Mouse (Mus musculus) cerebellum, adult 9-11 months (tissue): Measurements from ENCODE around the gene Fscn2.
"Not testable (repeated sequence)": the region's sequence is repeated elsewhere in the genome, so short reads cannot be mapped to it uniquely, and the experiment has no call there.

Experiments used
- DNase-seq: peaks from one replicate; pipeline ENCODE4 v3.0.0; 2022

The Fscn2 gene

DNA sequence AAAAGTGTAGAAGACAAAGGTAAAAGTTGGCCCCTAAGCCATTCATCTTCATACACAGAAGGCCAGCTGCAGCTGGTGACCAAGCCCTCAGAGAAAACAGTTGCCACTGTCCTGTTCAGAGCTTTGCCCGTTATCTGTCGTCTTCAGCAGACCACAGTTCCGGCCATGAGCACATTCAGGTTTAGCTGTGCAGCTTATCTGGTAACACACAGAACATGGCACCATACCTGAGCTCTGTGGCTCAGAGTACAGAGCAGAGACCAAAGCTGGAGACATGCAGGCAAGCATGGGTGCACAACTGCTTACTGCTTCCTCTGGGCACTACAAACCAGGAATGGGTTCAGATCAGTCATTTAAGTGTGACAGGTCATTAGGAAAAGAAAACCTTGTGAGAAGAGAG, 44.5 kb downstream of the Fscn2 start:
- DNase-seq, result no peak

DNA sequence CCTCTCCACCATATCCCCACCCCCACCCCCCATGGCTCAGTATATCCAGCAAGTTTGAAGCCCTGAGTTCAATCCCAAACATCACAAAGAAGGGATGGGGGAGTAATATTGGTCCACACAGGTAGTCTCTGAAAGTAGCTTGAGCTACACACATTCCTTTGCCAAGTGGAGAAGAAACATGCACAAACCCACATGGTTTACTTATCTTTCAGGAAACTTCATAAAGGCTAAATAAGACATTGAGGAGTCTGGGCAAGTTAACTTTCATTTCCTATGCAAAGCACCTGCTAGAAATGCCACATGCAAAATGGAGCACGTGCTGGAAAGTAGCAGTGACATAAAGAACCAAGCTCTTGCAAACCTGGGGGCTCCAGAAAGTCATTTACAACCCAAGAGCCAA, 45.1 kb downstream of the Fscn2 start:
- DNase-seq, result no peak

DNA sequence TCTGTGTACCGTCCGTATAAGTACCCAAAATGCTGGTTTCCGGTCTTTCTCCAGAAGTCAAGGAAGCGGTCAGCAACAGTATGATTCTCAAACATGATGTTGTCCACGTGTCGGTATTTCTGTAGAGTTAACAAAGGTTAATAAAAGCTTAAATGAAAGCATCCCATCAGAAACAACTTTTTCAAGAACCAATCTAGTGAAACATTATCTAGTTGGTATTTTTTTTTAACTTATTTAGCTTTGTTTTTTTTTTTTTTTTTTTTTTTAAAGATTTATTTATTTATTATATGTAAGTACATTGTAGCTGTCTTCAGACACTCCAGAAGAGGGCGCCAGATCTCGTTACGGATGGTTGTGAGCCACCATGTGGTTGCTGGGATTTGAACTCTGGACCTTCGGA, 52.3 kb downstream of the Fscn2 start:
- not testable (repeated sequence) for DNase-seq
